Mouse (Mus musculus): ENCODE measurements around the gene Mxi1.
A peak's percentile ranks its signal among the peaks of the same experiment; 100 is the strongest.

Gene Mxi1

GRCm38 (mm10) chr19:53303382-53303781 lies 6.9 kb upstream of the Mxi1 start:
- DNase-seq = no peak

- no peak for DNase-seq
Measured at GRCm38 (mm10) chr19:53305621-53306020, 4.7 kb upstream of the Mxi1 start.

GRCm38 (mm10) chr19:53306706-53307105 lies 3.6 kb upstream of the Mxi1 start:
- DNase-seq = no peak

GRCm38 (mm10) chr19:53307219-53307618 lies 3.1 kb upstream of the Mxi1 start:
- no peak for DNase-seq

- no peak for DNase-seq
Measured at GRCm38 (mm10) chr19:53309631-53310030, 687 bp upstream of the Mxi1 start.

- peak; percentile 73 for DNase-seq
Measured at GRCm38 (mm10) chr19:53310771-53311523, 629 bp downstream of the Mxi1 start.

GRCm38 (mm10) chr19:53311524-53312335 lies 1.4 kb downstream of the Mxi1 start:
- DNase-seq = peak; percentile 62 to 66

GRCm38 (mm10) chr19:53312336-53312871 lies 2.1 kb downstream of the Mxi1 start:
- peak; percentile 78 to 81 for DNase-seq

GRCm38 (mm10) chr19:53312951-53313683 lies 2.8 kb downstream of the Mxi1 start:
- peak; percentile 84 to 89 for DNase-seq

- DNase-seq = peak; percentile 99 to 100
Measured at GRCm38 (mm10) chr19:53313684-53314443, 3.5 kb downstream of the Mxi1 start.

- DNase-seq = no peak
Measured at GRCm38 (mm10) chr19:53314530-53315208, 4.4 kb downstream of the Mxi1 start.

GRCm38 (mm10) chr19:53315209-53315654 lies 4.9 kb downstream of the Mxi1 start:
- DNase-seq = no peak

GRCm38 (mm10) chr19:53316105-53316504 lies 5.8 kb downstream of the Mxi1 start:
- DNase-seq = no peak

- no peak for DNase-seq
Measured at GRCm38 (mm10) chr19:53316963-53317362, 6.6 kb downstream of the Mxi1 start.

- no peak for DNase-seq
Measured at GRCm38 (mm10) chr19:53318143-53319132, 8.1 kb downstream of the Mxi1 start.

GRCm38 (mm10) chr19:53320264-53321110 lies 10.2 kb downstream of the Mxi1 start:
- no peak for DNase-seq

GRCm38 (mm10) chr19:53321273-53321672 lies 11.0 kb downstream of the Mxi1 start:
- DNase-seq = no peak

- no peak for DNase-seq
Measured at GRCm38 (mm10) chr19:53322438-53323048, 12.2 kb downstream of the Mxi1 start.

- DNase-seq = no peak
Measured at GRCm38 (mm10) chr19:53324866-53325265, 14.5 kb downstream of the Mxi1 start.
